Mouse (Mus musculus) brain, embryonic 14.5 days (tissue): ENCODE measurements around the gene Sim2.

Experiments used
- CTCF ChIP-seq: fragments of 200-500 bp; IDR thresholded peaks from 2 replicates; pipeline ENCODE4 v1.5.1; 2012; ENCODE audit warnings: inconsistent platforms, mild to moderate bottlenecking, moderate library complexity, borderline replicate concordance; ENCODE audit not compliant: insufficient read depth, insufficient read length; ENCODE audit errors: extremely low read depth
- POLR2A ChIP-seq: fragments of 200-500 bp; IDR thresholded peaks from 2 replicates; pipeline ENCODE4 v1.6.1; 2012; ENCODE audit warnings: mild to moderate bottlenecking, inconsistent platforms, borderline replicate concordance; ENCODE audit not compliant: poor library complexity, insufficient read depth, insufficient read length, severe bottlenecking; ENCODE audit errors: extremely low read depth

DNA sequence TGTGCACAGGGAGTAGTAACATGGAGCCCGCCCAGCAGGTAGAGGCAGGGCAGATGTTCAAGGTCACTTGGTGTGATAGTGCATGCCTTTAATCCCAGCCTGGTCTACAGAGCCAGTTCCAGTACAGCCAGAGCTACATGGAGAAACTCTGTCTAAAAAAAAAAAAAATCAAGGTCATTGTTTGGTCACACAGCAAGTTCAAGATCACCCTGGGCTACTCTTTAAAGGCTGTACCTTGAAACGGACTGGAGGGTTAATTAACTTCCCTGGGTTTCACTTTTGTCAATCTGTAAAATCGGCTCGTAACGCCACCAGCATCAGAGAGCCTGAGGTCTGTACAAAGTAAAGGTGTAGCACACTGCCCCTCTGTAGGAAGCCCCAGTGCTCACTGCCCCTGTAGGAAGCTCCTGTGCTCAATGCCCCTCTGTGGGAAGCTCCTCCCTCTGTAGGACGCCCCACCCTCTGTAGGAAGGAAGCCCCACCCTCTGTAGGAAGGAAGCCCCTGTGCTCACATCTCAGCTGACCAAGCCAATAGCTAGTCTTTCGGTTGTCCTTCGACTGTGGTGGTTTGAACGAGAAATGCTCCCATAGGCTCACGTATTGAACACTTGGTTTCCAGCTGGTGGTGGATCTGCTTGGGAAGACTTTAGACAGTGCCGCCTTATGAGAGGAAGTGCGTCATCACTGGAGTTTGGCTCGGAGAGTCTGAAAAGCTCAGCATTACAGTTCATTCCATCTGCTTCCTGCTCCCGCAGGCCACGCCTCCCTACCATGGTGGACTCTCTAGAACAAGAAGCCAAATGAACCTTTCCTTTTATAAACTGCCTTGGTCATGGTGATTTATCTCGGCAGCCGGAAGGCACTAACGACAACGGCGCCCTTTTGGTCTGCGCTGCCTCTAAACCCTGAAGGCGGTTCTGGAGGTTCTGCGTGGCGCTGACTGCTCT, 18.7 kb upstream of the Sim2 start:
- TF ChIP-seq POLR2A (no peak), CTCF (no peak)
